5 mouse cellular contexts compared by ENCODE assay signal in the genomic region with DNA sequence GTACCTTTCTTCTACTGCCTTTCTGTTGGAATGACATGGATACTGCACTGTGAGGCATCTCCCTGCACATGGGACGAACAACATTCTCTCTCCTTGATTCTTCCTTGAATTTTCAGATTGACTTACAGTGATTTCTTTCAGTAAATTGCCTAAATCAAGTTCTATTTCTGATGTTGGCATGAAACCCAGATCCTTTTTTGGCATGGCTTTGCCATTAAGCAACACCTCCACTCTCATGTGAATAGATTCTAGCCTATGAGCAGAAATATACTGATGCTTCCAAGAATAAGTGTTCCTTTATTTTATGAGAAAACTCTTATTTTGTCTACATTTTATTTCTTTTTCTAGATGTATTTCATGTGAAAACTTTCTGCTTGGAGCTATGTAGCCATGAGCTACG.
"Had no signal": no experiment of that assay in that cellular context is flagged by ENCODE, and none has a peak within 500 bp of the region (broad histone marks: within the 10 kb centered on the region; RNA-seq: fewer than 3 reads in every experiment).

No protein-coding gene starts in this region.

- DNase-seq: kidney, adult 8-10 months; kidney, postnatal 25 days; lung, postnatal 14 days; right cerebral cortex, postnatal 14 days; thymus, postnatal 36 days had no signal
